Mouse (Mus musculus): ENCODE data around the gene Cdca5. TPM values are rescaled to one million over a fixed set of nuclear protein-coding genes. Genes with fewer than 3 reads are reported as not detected.

Cdca5 gene
- polyA plus RNA-seq, 1 experiment, result 0.67 TPM

DNA sequence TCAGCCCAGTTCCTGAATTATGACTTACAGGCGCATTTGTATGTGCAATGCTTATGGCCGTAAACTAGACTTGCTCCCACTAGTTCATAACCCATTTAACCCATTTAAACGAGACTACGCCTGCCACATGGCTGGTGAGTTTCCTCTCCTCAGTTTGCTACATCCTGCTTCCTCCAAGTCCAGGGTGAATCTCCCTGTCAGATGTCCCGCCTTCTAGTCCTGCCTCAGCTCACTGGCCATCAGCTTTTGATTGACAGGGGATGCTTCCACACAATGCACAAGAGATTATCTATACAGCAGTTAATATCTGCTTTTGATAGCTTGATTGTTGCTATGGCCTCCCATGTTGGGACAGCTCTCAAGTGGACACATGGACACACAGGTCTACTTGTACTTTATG is 30.5 kb upstream of the Cdca5 start:
- Histone ChIP-seq H3K4me1 (ENCODE audit: control insufficient read depth, insufficient read depth, low read length) (peaks cover 5% of the 10 kb centered on the region; the same call in 1 of the 2 replicates), H3K4me3 (ENCODE audit: insufficient read depth, low read depth, low read length) (no peak overlapping the region)

DNA sequence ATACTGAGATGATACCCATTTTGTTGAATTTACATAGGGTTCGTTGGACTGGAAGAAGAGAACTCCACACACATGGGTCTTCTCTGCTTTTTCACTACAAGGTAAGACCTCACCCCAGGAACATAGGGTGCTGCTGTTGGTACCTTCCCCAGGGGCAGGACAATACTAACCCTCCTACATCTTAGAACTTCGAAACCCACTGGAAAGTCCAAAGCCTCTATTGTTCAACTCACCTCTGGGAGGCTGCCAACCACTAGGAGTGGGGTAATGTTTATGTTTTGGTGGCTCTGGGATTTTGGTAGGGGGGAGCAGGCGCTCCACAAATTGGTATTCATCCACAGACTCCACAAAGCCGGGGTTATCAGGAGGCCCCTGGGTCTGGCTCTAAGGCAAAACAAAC is 28.1 kb upstream of the Cdca5 start:
- Histone ChIP-seq H3K4me3 (ENCODE audit: insufficient read depth, low read depth, low read length) (no peak overlapping the region), H3K36me3 (ENCODE audit: control insufficient read depth, insufficient read depth, low read length) (peaks cover 3% of the 10 kb centered on the region), H3K27ac (ENCODE audit: insufficient read depth, low read depth, low read length) (no peak overlapping the region), H3K4me1 (ENCODE audit: control insufficient read depth, insufficient read depth, low read length) (peaks cover 5% of the 10 kb centered on the region; the same call in 1 of the 2 replicates), H3K27me3 (replicated peaks; ENCODE audit: control insufficient read depth, insufficient read depth, low read length) (no peaks in the 10 kb centered on the region)
- no peak for DNase-seq
- 45% methylated on average over 4 of the region's 4 CpGs for WGBS
- TF ChIP-seq CTCF (conservative IDR thresholded peaks at IDR 0.05; ENCODE audit: insufficient read depth, insufficient read length, low read depth, low read length) (no peak), POLR2A (IDR thresholded peaks at IDR 0.05; ENCODE audit: low read depth, low read length) (no peak)

More for the DNA sequence above, 30.5 kb upstream of the Cdca5 start:
- TF ChIP-seq CTCF (conservative IDR thresholded peaks at IDR 0.05; ENCODE audit: insufficient read depth, insufficient read length, low read depth, low read length), result no peak
- TF ChIP-seq POLR2A (IDR thresholded peaks at IDR 0.05; ENCODE audit: low read depth, low read length), result no peak
- Histone ChIP-seq H3K27me3 (replicated peaks; ENCODE audit: control insufficient read depth, insufficient read depth, low read length) (no peaks in the 10 kb centered on the region), H3K36me3 (ENCODE audit: control insufficient read depth, insufficient read depth, low read length) (peaks cover 3% of the 10 kb centered on the region), H3K27ac (ENCODE audit: insufficient read depth, low read depth, low read length) (no peak overlapping the region)
- no peak for DNase-seq
- WGBS, result 72% methylated on average over 5 of the region's 5 CpGs

DNA sequence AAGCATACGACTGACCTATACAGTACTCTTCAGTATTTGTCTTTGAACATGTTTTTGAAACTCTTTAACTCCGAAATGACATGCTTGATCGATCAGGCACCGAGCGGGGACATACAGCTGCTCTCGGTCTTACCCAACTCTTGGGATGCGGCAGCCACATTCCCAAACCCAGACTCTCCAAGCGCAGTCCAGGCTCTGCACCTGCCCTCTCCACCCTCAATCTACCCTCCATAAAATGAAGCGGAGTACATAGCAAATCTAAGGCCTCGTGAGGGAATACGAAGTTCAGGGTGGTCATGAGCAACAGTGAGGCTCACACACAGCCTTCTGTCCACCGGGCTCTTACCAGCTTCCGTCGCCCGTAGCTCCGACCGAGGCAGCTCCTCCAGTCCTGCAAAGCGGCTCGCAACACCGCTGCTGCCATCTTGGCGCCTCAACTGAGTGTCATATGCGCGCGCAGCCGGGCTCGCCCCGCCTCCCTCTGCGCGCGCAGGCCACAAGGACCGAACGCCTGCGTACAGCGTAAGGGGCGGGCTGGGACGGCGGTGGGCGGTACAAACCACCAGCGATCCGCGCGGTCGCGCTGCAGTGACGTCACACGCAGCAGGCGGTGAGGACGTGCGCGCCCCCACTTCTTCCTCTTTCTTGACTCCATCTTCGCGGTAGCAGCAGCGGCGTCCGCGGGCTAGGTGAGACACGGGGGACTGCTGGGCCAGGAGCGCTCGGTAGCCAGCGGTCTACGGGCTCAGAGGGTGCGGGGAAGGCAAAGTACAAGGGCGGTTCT is 27.3 kb upstream of the Cdca5 start, which contains the start of the genes Mrpl49 and Fau:
Gene Mrpl49 (minus strand): TSS at position 473 of the 784 bp plus-strand sequence.
Gene Fau (plus strand): TSS at position 532 of the 784 bp plus-strand sequence.
- Histone ChIP-seq H3K4me3 (ENCODE audit: insufficient read depth, low read depth, low read length) (peak within 1 kb of the TSS; percentile 89), H3K4me1 (ENCODE audit: control insufficient read depth, insufficient read depth, low read length) (peaks cover 9% of the 10 kb centered on the region), H3K27ac (ENCODE audit: insufficient read depth, low read depth, low read length) (peak within 1 kb of the TSS; percentile 76), H3K27me3 (replicated peaks; ENCODE audit: control insufficient read depth, insufficient read depth, low read length) (no peaks in the 10 kb centered on the region), H3K36me3 (ENCODE audit: control insufficient read depth, insufficient read depth, low read length) (peaks cover 3% of the 10 kb centered on the region; the same call in 1 of the 2 replicates)
- under 1% methylated on average over 63 of the region's 63 CpGs for WGBS
- peak; percentile 99 for DNase-seq
- peak; percentile 72 for TF ChIP-seq POLR2A (IDR thresholded peaks at IDR 0.05; ENCODE audit: low read depth, low read length)
- TF ChIP-seq CTCF (conservative IDR thresholded peaks at IDR 0.05; ENCODE audit: insufficient read depth, insufficient read length, low read depth, low read length), result no peak

DNA sequence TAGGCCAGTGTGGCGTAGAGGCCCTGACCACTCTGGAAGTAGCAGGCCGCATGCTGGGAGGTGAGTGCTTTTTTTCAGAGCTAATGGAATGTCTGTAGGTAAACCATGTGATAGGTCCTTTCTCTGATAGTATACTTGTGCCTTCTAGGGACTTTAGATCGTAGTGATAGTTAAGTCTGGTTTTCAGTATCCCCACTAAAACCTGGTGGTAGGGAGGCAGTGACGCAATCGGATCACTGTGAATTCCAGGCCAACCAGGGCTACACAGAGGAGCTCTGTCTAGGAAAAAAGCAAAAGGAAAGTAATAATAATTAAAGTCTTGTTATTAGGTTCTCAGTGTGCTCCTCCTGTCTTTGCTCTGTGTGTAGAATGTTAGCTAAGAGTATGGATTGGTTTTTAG is 26.3 kb upstream of the Cdca5 start:
- TF ChIP-seq POLR2A (IDR thresholded peaks at IDR 0.05; ENCODE audit: low read depth, low read length) (no peak), CTCF (conservative IDR thresholded peaks at IDR 0.05; ENCODE audit: insufficient read depth, insufficient read length, low read depth, low read length) (no peak)

DNA sequence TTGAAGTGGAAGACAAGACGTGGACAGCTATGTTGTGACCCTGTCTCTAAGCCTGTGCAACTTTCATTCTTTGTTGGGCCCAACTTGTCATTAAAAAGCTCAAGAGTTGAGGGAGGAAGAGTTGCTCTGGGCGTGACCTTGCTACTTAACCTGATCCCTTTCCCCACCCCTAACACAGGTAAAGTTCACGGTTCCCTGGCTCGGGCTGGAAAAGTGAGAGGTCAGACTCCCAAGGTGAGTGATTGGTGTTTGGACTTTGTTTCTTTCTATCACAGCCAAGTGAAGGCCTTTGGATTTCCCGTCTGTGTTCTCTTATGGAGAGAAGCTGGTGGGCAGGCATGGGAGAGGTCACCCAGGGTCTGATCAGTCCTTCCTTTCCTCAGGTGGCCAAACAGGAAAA is 25.8 kb upstream of the Cdca5 start:
- DNase-seq, result peak; percentile 60
- TF ChIP-seq CTCF (conservative IDR thresholded peaks at IDR 0.05; ENCODE audit: insufficient read depth, insufficient read length, low read depth, low read length), result no peak
- no peak for TF ChIP-seq POLR2A (IDR thresholded peaks at IDR 0.05; ENCODE audit: low read depth, low read length)
- Histone ChIP-seq H3K27ac (ENCODE audit: insufficient read depth, low read depth, low read length) (peak overlapping the region; percentile 13; the same call in 1 of the 2 replicates), H3K4me3 (ENCODE audit: insufficient read depth, low read depth, low read length) (peak overlapping the region; percentile 83), H3K36me3 (ENCODE audit: control insufficient read depth, insufficient read depth, low read length) (no peaks in the 10 kb centered on the region), H3K4me1 (ENCODE audit: control insufficient read depth, insufficient read depth, low read length) (peaks cover 14% of the 10 kb centered on the region), H3K27me3 (replicated peaks; ENCODE audit: control insufficient read depth, insufficient read depth, low read length) (no peaks in the 10 kb centered on the region)
- WGBS, result 43% methylated on average over 5 of the region's 5 CpGs

More for the DNA sequence above, 26.3 kb upstream of the Cdca5 start:
- WGBS, result 20% methylated on average over 5 of the region's 5 CpGs
- peak overlapping the region; percentile 76 for H3K27ac ChIP-seq (ENCODE audit: insufficient read depth, low read depth, low read length)
- H3K36me3 ChIP-seq (ENCODE audit: control insufficient read depth, insufficient read depth, low read length), result no peaks in the 10 kb centered on the region; the same call in 1 of the 2 replicates
- H3K27me3 ChIP-seq (replicated peaks; ENCODE audit: control insufficient read depth, insufficient read depth, low read length), result no peaks in the 10 kb centered on the region
- H3K4me1 ChIP-seq (ENCODE audit: control insufficient read depth, insufficient read depth, low read length), result peaks cover 14% of the 10 kb centered on the region
- peak overlapping the region; percentile 83 for H3K4me3 ChIP-seq (ENCODE audit: insufficient read depth, low read depth, low read length)
- DNase-seq, result no peak

DNA sequence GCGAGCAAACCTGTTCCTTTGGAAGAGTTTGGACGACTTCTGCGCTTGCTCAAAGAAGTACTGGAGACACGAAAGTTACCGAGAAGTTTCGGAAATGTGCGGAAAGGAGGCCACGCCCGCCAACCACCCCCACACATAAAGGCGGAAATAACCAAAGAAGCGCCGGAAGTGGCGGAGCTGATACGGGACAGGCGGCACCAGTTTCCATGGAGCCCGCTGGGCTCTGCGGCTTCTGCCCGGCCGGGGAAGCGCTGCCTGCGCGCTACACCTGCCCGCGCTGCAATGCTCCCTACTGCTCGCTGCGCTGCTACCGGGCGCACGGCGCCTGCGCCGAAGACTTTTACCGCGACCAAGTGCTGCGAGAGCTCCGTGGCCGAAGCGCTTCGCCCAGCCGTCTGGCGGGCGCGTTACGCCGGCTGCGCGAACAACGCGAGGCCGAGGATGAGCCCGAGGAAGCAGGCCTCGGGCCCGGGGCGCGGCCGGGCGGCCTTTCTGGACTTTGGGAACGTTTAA is 23.7 kb upstream of the Cdca5 start, which contains the start of gene Znhit2:
Gene Znhit2 (plus strand): TSS at position 172 of the 513 bp plus-strand sequence.
- TF ChIP-seq CTCF (conservative IDR thresholded peaks at IDR 0.05; ENCODE audit: insufficient read depth, insufficient read length, low read depth, low read length) (no peak), POLR2A (IDR thresholded peaks at IDR 0.05; ENCODE audit: low read depth, low read length) (peak; percentile 44)
- no peaks in the 10 kb centered on the region for H3K27me3 ChIP-seq (replicated peaks; ENCODE audit: control insufficient read depth, insufficient read depth, low read length)
- peak; percentile 98 for DNase-seq
- WGBS, result under 1% methylated on average over 58 of the region's 58 CpGs
- H3K27ac ChIP-seq (ENCODE audit: insufficient read depth, low read depth, low read length), result peak within 1 kb of the TSS; percentile 67
- peaks cover 14% of the 10 kb centered on the region for H3K4me1 ChIP-seq (ENCODE audit: control insufficient read depth, insufficient read depth, low read length)
- no peaks in the 10 kb centered on the region for H3K36me3 ChIP-seq (ENCODE audit: control insufficient read depth, insufficient read depth, low read length)
- peak within 1 kb of the TSS; percentile 92 for H3K4me3 ChIP-seq (ENCODE audit: insufficient read depth, low read depth, low read length)
